Mouse (Mus musculus): ENCODE data around the gene Med1. TPM values are rescaled to one million over a fixed set of nuclear protein-coding genes. Genes with fewer than 3 reads are reported as not detected.

The Med1 gene
- polyA plus RNA-seq, 1 experiment from 2014 or later: 40.2 TPM

GRCm38 (mm10) chr11:98114363-98114762, 78.7 kb downstream of the Med1 start:
- ATAC-seq (ENCODE audit: insufficient number of reproducible peaks, insufficient read depth, low FRiP score, low read depth): no peak
- H3K4me1 ChIP-seq (ENCODE audit: control insufficient read depth in 2 of 2, insufficient read depth in 2 of 2, low read length in 2 of 2): no peaks in the 10 kb centered on the region
- no peak overlapping the region for H3K9ac ChIP-seq (ENCODE audit: low read length)
- H3K27me3 ChIP-seq (ENCODE audit: control insufficient read depth, insufficient read depth, low read length): no peaks in the 10 kb centered on the region
- H3K4me3 ChIP-seq (ENCODE audit: control insufficient read depth in 1 of 2, insufficient read depth in 1 of 2, low read depth in 1 of 2, low read length in 2 of 2): no peak overlapping the region
- H3K9me3 ChIP-seq (ENCODE audit: control insufficient read depth, low read length): no peaks in the 10 kb centered on the region
- WGBS: 77% methylated on average over 1 of the region's 1 CpGs
- no peak overlapping the region for H3K4me2 ChIP-seq (ENCODE audit: low read length)
- H3K36me3 ChIP-seq (ENCODE audit: control insufficient read depth, insufficient read depth, low read length): peaks cover 53% of the 10 kb centered on the region
- H3K27ac ChIP-seq (replicated peaks in 1 of 2; ENCODE audit: control insufficient read depth in 1 of 2, insufficient read depth in 1 of 2, low read depth in 2 of 2, low read length in 2 of 2): 0 out of 4 replicates have a peak overlapping the region, but pooled peaks of 1 of the 2 experiments have one; percentile 4

GRCm38 (mm10) chr11:98113504-98113903, 79.6 kb downstream of the Med1 start:
- no peaks in the 10 kb centered on the region for H3K27me3 ChIP-seq (ENCODE audit: control insufficient read depth, insufficient read depth, low read length)
- 0 out of 2 replicates have a peak overlapping the region, but pooled peaks have one; percentile 21 for H3K9ac ChIP-seq (ENCODE audit: low read length)
- 45% methylated on average over 4 of the region's 4 CpGs for WGBS
- no peaks in the 10 kb centered on the region for H3K4me1 ChIP-seq (ENCODE audit: control insufficient read depth in 2 of 2, insufficient read depth in 2 of 2, low read length in 2 of 2)
- ATAC-seq (ENCODE audit: insufficient number of reproducible peaks, insufficient read depth, low FRiP score, low read depth): no peak
- H3K4me2 ChIP-seq (ENCODE audit: low read length): no peak overlapping the region
- peaks cover 58% of the 10 kb centered on the region for H3K36me3 ChIP-seq (ENCODE audit: control insufficient read depth, insufficient read depth, low read length)
- H3K9me3 ChIP-seq (ENCODE audit: control insufficient read depth, low read length): no peaks in the 10 kb centered on the region
- no peak overlapping the region for H3K27ac ChIP-seq (replicated peaks in 1 of 2; ENCODE audit: control insufficient read depth in 1 of 2, insufficient read depth in 1 of 2, low read depth in 2 of 2, low read length in 2 of 2)
- H3K4me3 ChIP-seq (ENCODE audit: control insufficient read depth in 1 of 2, insufficient read depth in 1 of 2, low read depth in 1 of 2, low read length in 2 of 2): no peak overlapping the region

- H3K27ac ChIP-seq (replicated peaks in 1 of 2; ENCODE audit: control insufficient read depth in 1 of 2, insufficient read depth in 1 of 2, low read depth in 2 of 2, low read length in 2 of 2): no peak overlapping the region
- no peak overlapping the region for H3K9ac ChIP-seq (ENCODE audit: low read length)
- no peaks in the 10 kb centered on the region for H3K9me3 ChIP-seq (ENCODE audit: control insufficient read depth, low read length)
- no peak overlapping the region for H3K4me2 ChIP-seq (ENCODE audit: low read length)
- H3K36me3 ChIP-seq (ENCODE audit: control insufficient read depth, insufficient read depth, low read length): peaks cover 81% of the 10 kb centered on the region
- no peak for ATAC-seq (ENCODE audit: insufficient number of reproducible peaks, insufficient read depth, low FRiP score, low read depth)
- no peaks in the 10 kb centered on the region for H3K27me3 ChIP-seq (ENCODE audit: control insufficient read depth, insufficient read depth, low read length)
- 86% methylated on average over 5 of the region's 5 CpGs for WGBS
- H3K4me1 ChIP-seq (ENCODE audit: control insufficient read depth in 2 of 2, insufficient read depth in 2 of 2, low read length in 2 of 2): no peaks in the 10 kb centered on the region
- no peak overlapping the region for H3K4me3 ChIP-seq (ENCODE audit: control insufficient read depth in 1 of 2, insufficient read depth in 1 of 2, low read depth in 1 of 2, low read length in 2 of 2)
Measured at GRCm38 (mm10) chr11:98109706-98110105, 83.4 kb downstream of the Med1 start.

Small RNAs within 50 kb of the gene (microRNA-seq; reads per million reads assigned to microRNA genes)
- gene Gm27399: not detected

Other genes with a start within 250 kb of the Med1 start
- gene Plxdc1, start 206.8 kb downstream of the Med1 start, polyA plus RNA-seq (2014; fragmentation: Nextera tagmentation; extraction: Ambion mirVana): 0.43 and 0.66 TPM in 2 replicates
- 3.2 and 4.0 TPM in 2 replicates for gene Arl5c, start 197.1 kb downstream of the Med1 start, polyA plus RNA-seq (2014; fragmentation: Nextera tagmentation; extraction: Ambion mirVana)
- gene Cacnb1, start 170.3 kb downstream of the Med1 start, polyA plus RNA-seq (2014; fragmentation: Nextera tagmentation; extraction: Ambion mirVana): 7.1 and 7.9 TPM in 2 replicates
- gene Rpl19, start 166.6 kb downstream of the Med1 start, polyA plus RNA-seq (2014; fragmentation: Nextera tagmentation; extraction: Ambion mirVana): 721 and 767 TPM in 2 replicates
- 0.59 and 0.78 TPM in 2 replicates for gene Stac2, start 139.8 kb downstream of the Med1 start, polyA plus RNA-seq (2014; fragmentation: Nextera tagmentation; extraction: Ambion mirVana)
- 14.9 and 17.7 TPM in 2 replicates for gene Fbxl20, start 42.9 kb downstream of the Med1 start, polyA plus RNA-seq (2014; fragmentation: Nextera tagmentation; extraction: Ambion mirVana)
- 9.8 and 9.9 TPM in 2 replicates for gene Cdk12, start 9.8 kb upstream of the Med1 start, polyA plus RNA-seq (2014; fragmentation: Nextera tagmentation; extraction: Ambion mirVana)
- gene Neurod2, start 136.4 kb upstream of the Med1 start, polyA plus RNA-seq (2014; fragmentation: Nextera tagmentation; extraction: Ambion mirVana): not detected in 2 replicates
- gene Ppp1r1b, start 155.1 kb upstream of the Med1 start, polyA plus RNA-seq (2014; fragmentation: Nextera tagmentation; extraction: Ambion mirVana): 42.2 and 48.3 TPM in 2 replicates
- 33.1 and 35.4 TPM in 2 replicates for gene Stard3, start 165.1 kb upstream of the Med1 start, polyA plus RNA-seq (2014; fragmentation: Nextera tagmentation; extraction: Ambion mirVana)
- gene Tcap, start 190.5 kb upstream of the Med1 start, polyA plus RNA-seq (2014; fragmentation: Nextera tagmentation; extraction: Ambion mirVana): 169 and 178 TPM in 2 replicates
- gene Pnmt, start 193.2 kb upstream of the Med1 start, polyA plus RNA-seq (2014; fragmentation: Nextera tagmentation; extraction: Ambion mirVana): 0.70 and 0.86 TPM in 2 replicates
- gene Pgap3, start 207.2 kb upstream of the Med1 start, polyA plus RNA-seq (2014; fragmentation: Nextera tagmentation; extraction: Ambion mirVana): 14.2 and 15.5 TPM in 2 replicates
- gene Erbb2, start 219.2 kb upstream of the Med1 start, polyA plus RNA-seq (2014; fragmentation: Nextera tagmentation; extraction: Ambion mirVana): 54.5 and 55.1 TPM in 2 replicates
- 120 and 138 TPM in 2 replicates for gene Mien1, start 245.7 kb upstream of the Med1 start, polyA plus RNA-seq (2014; fragmentation: Nextera tagmentation; extraction: Ambion mirVana)

All from heart, embryonic 14.5 days (tissue).